In genomic region chr14:35486017-35486416, GRCm38 (mm10) we compare ENCODE assay signal across 12 mouse cellular contexts.
"Had no signal": no experiment of that assay in that cellular context is flagged by ENCODE, and none has a peak within 500 bp of the region (broad histone marks: within the 10 kb centered on the region; RNA-seq: fewer than 3 reads in every experiment).

No protein-coding gene starts in this region.

- DNase-seq: lung, adult 18-20 months; lung, embryonic 14.5 days; lung, postnatal 10 days; lung, postnatal 4 days; midbrain, embryonic 14.5 days; retina, postnatal 1 day; right cerebral cortex, postnatal 14 days; right cerebral cortex, postnatal 4 days; spleen, adult 18-20 months; thymus, adult 2 months; thymus, postnatal 25 days; thymus, postnatal 4 days had no signal
